Mouse (Mus musculus) thymus, adult 2 months (tissue): Measurements from ENCODE around the gene Rpl32. TPM values are rescaled to one million over a fixed set of nuclear protein-coding genes. Genes with fewer than 3 reads are reported as not detected.

Experiments
- DNase-seq: peaks from one replicate; pipeline ENCODE4 v3.0.0; 2021
- H3K27ac ChIP-seq: fragments of 200-500 bp; 2 replicates; pipeline ENCODE4 v1.5.1; 2012; ENCODE audit warnings: low read length, control low read depth; ENCODE audit not compliant: control insufficient read depth, insufficient read depth
- H3K27me3 ChIP-seq: fragments of 200-500 bp; 2 replicates; pipeline ENCODE4 v1.6.1; 2012; ENCODE audit warnings: mild to moderate bottlenecking, low read length, moderate library complexity, mixed read lengths; ENCODE audit not compliant: control insufficient read depth, insufficient read depth
- H3K36me3 ChIP-seq: fragments of 200-500 bp; 2 replicates; pipeline ENCODE4 v1.6.1; 2012; ENCODE audit warnings: mild to moderate bottlenecking, low read length, moderate library complexity; ENCODE audit not compliant: control insufficient read depth, insufficient read depth
- H3K4me1 ChIP-seq: fragments of 200-500 bp; replicated peaks from 2 replicates; pipeline ENCODE4 v1.6.1; 2012; ENCODE audit warnings: low read length; ENCODE audit not compliant: control insufficient read depth, insufficient read depth
- H3K4me3 ChIP-seq: fragments of 200-500 bp; 2 replicates; pipeline ENCODE4 v1.5.1; 2012; ENCODE audit warnings: mild to moderate bottlenecking, low read length, control low read depth, moderate library complexity; ENCODE audit not compliant: control insufficient read depth, insufficient read depth
- CTCF ChIP-seq: fragments of 200-500 bp; IDR thresholded peaks from 2 replicates; pipeline ENCODE4 v1.5.1; 2012; ENCODE audit warnings: mild to moderate bottlenecking, control low read depth, low read length, moderate library complexity, borderline replicate concordance; ENCODE audit not compliant: control insufficient read depth, poor library complexity, insufficient read depth; ENCODE audit errors: extremely low read depth
- POLR2A ChIP-seq: fragments of 200-500 bp; IDR thresholded peaks from 2 replicates; pipeline ENCODE4 v1.6.1; 2012; ENCODE audit warnings: mild to moderate bottlenecking, low read length, control low read depth, moderate library complexity; ENCODE audit not compliant: control insufficient read depth, poor library complexity, insufficient read depth; ENCODE audit errors: extremely low read depth
- WGBS: fragments of 180-500 bp; shearing (Covaris S2); methylation state at CpG from one replicate; pipeline ENCODE4 v1.1.7; 2018; 5-methylcytosine and 5-hydroxymethylcytosine counted together
- polyA plus RNA-seq: library from polyadenylated mRNA; depleted of rRNA; stranded (reverse); fragments of >200 nt; gene quantifications from 2 replicates; pipeline ENCODE4 v1.2.3, GENCODE M21; 2012; rRNA removed

The Rpl32 gene
- 874 and 910 TPM in 2 replicates for polyA plus RNA-seq

- Histone ChIP-seq H3K4me1 (peaks cover 10% of the 10 kb centered on the region), H3K27ac (no peak within 1 kb of the TSS), H3K4me3 (peak within 1 kb of the TSS; percentile 76), H3K36me3 (peaks cover 32% of the 10 kb centered on the region), H3K27me3 (no peaks in the 10 kb centered on the region)
- TF ChIP-seq POLR2A (peak; percentile 73), CTCF (no peak)
- WGBS = under 1% methylated on average over 47 of the region's 47 CpGs
- peak; percentile 84 for DNase-seq
Measured at GRCm38 (mm10) chr6:115808488-115809231, at the start of gene Rpl32. Gene Rpl32, minus strand, starts transcription at chr6:115808747.

GRCm38 (mm10) chr6:115856361-115856745 is 47.8 kb upstream of the Rpl32 start:
- 97% methylated on average over 4 of the region's 4 CpGs for WGBS

GRCm38 (mm10) chr6:115855733-115856360 is 47.3 kb upstream of the Rpl32 start:
- TF ChIP-seq CTCF = no peak
- TF ChIP-seq POLR2A = no peak
- peaks cover 11% of the 10 kb centered on the region for H3K4me1 ChIP-seq
- H3K27ac ChIP-seq = no peak overlapping the region
- no peaks in the 10 kb centered on the region for H3K27me3 ChIP-seq
- 93% methylated on average over 3 of the region's 3 CpGs for WGBS
- H3K36me3 ChIP-seq = no peaks in the 10 kb centered on the region
- no peak overlapping the region for H3K4me3 ChIP-seq
- no peak for DNase-seq

More at GRCm38 (mm10) chr6:115856361-115856745, 47.8 kb upstream of the Rpl32 start:
- TF ChIP-seq CTCF (no peak), POLR2A (no peak)
- H3K27me3 ChIP-seq = no peaks in the 10 kb centered on the region
- H3K27ac ChIP-seq = no peak overlapping the region
- H3K36me3 ChIP-seq = no peaks in the 10 kb centered on the region
- H3K4me3 ChIP-seq = no peak overlapping the region
- peaks cover 11% of the 10 kb centered on the region for H3K4me1 ChIP-seq
- no peak for DNase-seq

GRCm38 (mm10) chr6:115854432-115854831 is 45.9 kb upstream of the Rpl32 start:
- Histone ChIP-seq H3K36me3 (no peaks in the 10 kb centered on the region), H3K4me1 (peaks cover 9% of the 10 kb centered on the region), H3K27ac (no peak overlapping the region), H3K4me3 (no peak overlapping the region), H3K27me3 (no peaks in the 10 kb centered on the region)
- TF ChIP-seq POLR2A = no peak
- TF ChIP-seq CTCF = no peak
- 91% methylated on average over 2 of the region's 2 CpGs for WGBS
- peak; percentile 24 for DNase-seq

GRCm38 (mm10) chr6:115853985-115854384 is 45.4 kb upstream of the Rpl32 start:
- WGBS = 67% methylated on average over 7 of the region's 7 CpGs
- Histone ChIP-seq H3K4me3 (no peak overlapping the region), H3K4me1 (peaks cover 8% of the 10 kb centered on the region), H3K27ac (no peak overlapping the region; the same call in 1 of the 2 replicates), H3K36me3 (no peaks in the 10 kb centered on the region), H3K27me3 (no peaks in the 10 kb centered on the region)
- DNase-seq = no peak
- no peak for TF ChIP-seq POLR2A
- TF ChIP-seq CTCF = no peak

- DNase-seq = peak; percentile 98
- Histone ChIP-seq H3K4me1 (peaks cover 8% of the 10 kb centered on the region), H3K27ac (peak within 1 kb of the TSS; percentile 73), H3K27me3 (no peaks in the 10 kb centered on the region), H3K36me3 (no peaks in the 10 kb centered on the region), H3K4me3 (peak within 1 kb of the TSS; percentile 59)
- WGBS = under 1% methylated on average over 51 of the region's 51 CpGs
- TF ChIP-seq CTCF = peak; percentile 65
- peak; percentile 73 for TF ChIP-seq POLR2A
Measured at GRCm38 (mm10) chr6:115853091-115853813, 44.7 kb upstream of the Rpl32 start, which contains the start of the genes Mbd4 and Ift122. Gene Mbd4, minus strand, starts transcription at chr6:115853371. Gene Ift122, plus strand, starts transcription at chr6:115853470.
